Mouse (Mus musculus) stomach, postnatal 0 days (tissue): Measurements from ENCODE around the gene Fcgrt. TPM values are rescaled to one million over a fixed set of nuclear protein-coding genes. Genes with fewer than 3 reads are reported as not detected.
A peak's percentile ranks its signal among the peaks of the same experiment; 100 is the strongest.

Experiments
- ATAC-seq: fragments of 200-750 bp; cut with Nextera tagmentation; 2 replicates; pipeline ENCODE4 v1.8.0; 2017; ENCODE audit not compliant: low FRiP score, low TSS enrichment
- DNase-seq: peaks from one replicate; pipeline ENCODE4 v3.0.0-alpha.2; 2016; ENCODE audit warnings: low spot score
- H3K27ac ChIP-seq: fragments of 300-500 bp; sonication (generic); replicated peaks from 2 replicates; pipeline ENCODE4 v1.5.1; 2014; ENCODE audit warnings: mild to moderate bottlenecking, control low read depth
- H3K27me3 ChIP-seq: fragments of 300-500 bp; sonication (generic); 2 replicates; pipeline ENCODE4 v1.6.1; 2014; ENCODE audit warnings: low read length; ENCODE audit not compliant: control insufficient read depth, insufficient read depth
- H3K36me3 ChIP-seq: fragments of 300-500 bp; sonication (generic); 2 replicates; pipeline ENCODE4 v1.6.1; 2014; ENCODE audit warnings: low read length, mixed read lengths; ENCODE audit not compliant: control insufficient read depth, insufficient read depth
- H3K4me1 ChIP-seq: fragments of 300-500 bp; sonication (generic); replicated peaks from 2 replicates; pipeline ENCODE4 v1.6.1; 2014; ENCODE audit warnings: antibody characterized with exemption; ENCODE audit not compliant: control insufficient read depth, insufficient read depth
- H3K4me2 ChIP-seq: fragments of 300-500 bp; sonication (generic); replicated peaks from 2 replicates; pipeline ENCODE4 v1.6.1; 2014; ENCODE audit warnings: low read depth, mild to moderate bottlenecking, control low read depth, moderate library complexity
- H3K4me3 ChIP-seq: fragments of 300-500 bp; sonication (generic); 2 replicates; pipeline ENCODE4 v1.5.1; 2014; ENCODE audit warnings: low read depth, low read length, control low read depth
- H3K9ac ChIP-seq: fragments of 300-500 bp; sonication (generic); 2 replicates; pipeline ENCODE4 v1.6.1; 2014; ENCODE audit warnings: mild to moderate bottlenecking, low read length, control low read depth, mixed read lengths
- H3K9me3 ChIP-seq: fragments of 300-500 bp; sonication (generic); 2 replicates; pipeline ENCODE4 v1.6.1; 2016; ENCODE audit warnings: low read length; ENCODE audit not compliant: control insufficient read depth
- CTCF ChIP-seq: IDR thresholded peaks from 2 replicates; pipeline ENCODE4 v1.5.1; 2016; ENCODE audit warnings: antibody characterized with exemption, low read depth, mild to moderate bottlenecking, moderate library complexity
- EP300 ChIP-seq: optimal IDR thresholded peaks from 2 replicates; pipeline ENCODE3; 2016; ENCODE audit warnings: antibody characterized with exemption
- WGBS: fragments of 180-500 bp; shearing (Covaris S2); extraction: QIAGEN DNeasy Blood & Tissue Kit; methylation state at CpG from one replicate; pipeline ENCODE4 v1.1.7; 2014; 5-methylcytosine and 5-hydroxymethylcytosine counted together
- polyA plus RNA-seq: library from polyadenylated mRNA; unstranded; fragments of >200 nt; fragmentation: Nextera tagmentation; extraction: Ambion mirVana; gene quantifications from 2 replicates; pipeline ENCODE4 v1.2.1, GENCODE M21; 2015

Fcgrt gene
- polyA plus RNA-seq, 1 experiment from 2014 or later = 76.1 TPM

DNA sequence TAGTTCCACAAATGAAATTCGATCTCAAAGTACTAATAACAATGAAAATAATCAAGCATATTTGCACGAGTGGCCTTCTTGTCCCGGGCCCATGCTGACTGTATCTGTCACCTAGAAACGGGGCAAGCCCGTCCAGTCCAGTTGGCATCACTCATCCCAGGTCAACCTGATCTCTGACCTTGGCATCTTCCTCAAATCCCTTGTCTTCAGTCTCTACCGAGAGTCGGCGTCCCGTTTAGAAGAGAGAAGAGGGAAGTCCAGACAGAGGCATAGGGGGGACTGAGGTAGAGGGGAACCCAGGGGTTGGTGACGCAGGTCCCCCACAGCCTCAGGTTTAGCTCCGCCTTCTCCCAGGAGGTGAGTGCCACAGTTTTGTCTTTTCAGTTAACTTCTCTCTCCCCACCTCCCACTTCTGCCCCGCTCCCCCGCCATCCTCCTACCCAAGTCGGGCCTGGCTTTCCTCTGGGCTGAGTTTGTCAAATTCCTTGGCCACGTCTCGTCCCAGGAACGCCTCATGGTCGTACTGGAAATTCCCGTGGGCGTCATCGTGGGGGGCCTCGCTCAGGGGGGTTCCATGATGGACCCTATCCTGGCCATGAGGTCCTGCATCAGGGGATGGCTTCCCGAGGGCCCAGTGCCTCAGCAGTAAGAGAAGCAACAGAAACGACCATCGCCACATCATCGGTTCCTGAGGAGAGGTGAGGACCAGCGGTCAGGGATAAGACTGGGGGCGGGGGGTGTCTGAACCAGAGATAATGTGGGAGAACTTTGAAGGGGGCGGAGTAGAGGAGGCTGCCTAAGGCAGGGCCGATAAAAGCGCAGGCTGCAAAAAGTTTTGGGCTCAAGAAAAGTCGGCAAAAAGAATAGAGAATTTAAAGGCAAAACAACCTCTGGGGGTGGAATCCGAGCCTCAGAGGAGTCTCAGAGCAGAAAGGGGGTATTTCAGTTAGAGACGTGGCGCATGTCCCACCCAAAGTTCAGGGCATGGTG lies 12.4 kb downstream of the Fcgrt start:
- peak overlapping the region; percentile 66 for H3K9ac ChIP-seq
- ATAC-seq (peak; percentile 57; the same call in 1 of the 2 replicates), DNase-seq (peak; percentile 44)
- peak overlapping the region; percentile 88 for H3K27ac ChIP-seq
- WGBS = 9% methylated on average over 35 of the region's 35 CpGs
- TF ChIP-seq EP300 (no peak), CTCF (no peak)
- H3K9me3 ChIP-seq = no peaks in the 10 kb centered on the region
- peak overlapping the region; percentile 47 for H3K4me3 ChIP-seq
- peaks cover 8% of the 10 kb centered on the region; the same call in 1 of the 2 replicates for H3K36me3 ChIP-seq
- H3K4me2 ChIP-seq = peak overlapping the region; percentile 60
- H3K4me1 ChIP-seq = no peaks in the 10 kb centered on the region
- H3K27me3 ChIP-seq = no peaks in the 10 kb centered on the region

DNA sequence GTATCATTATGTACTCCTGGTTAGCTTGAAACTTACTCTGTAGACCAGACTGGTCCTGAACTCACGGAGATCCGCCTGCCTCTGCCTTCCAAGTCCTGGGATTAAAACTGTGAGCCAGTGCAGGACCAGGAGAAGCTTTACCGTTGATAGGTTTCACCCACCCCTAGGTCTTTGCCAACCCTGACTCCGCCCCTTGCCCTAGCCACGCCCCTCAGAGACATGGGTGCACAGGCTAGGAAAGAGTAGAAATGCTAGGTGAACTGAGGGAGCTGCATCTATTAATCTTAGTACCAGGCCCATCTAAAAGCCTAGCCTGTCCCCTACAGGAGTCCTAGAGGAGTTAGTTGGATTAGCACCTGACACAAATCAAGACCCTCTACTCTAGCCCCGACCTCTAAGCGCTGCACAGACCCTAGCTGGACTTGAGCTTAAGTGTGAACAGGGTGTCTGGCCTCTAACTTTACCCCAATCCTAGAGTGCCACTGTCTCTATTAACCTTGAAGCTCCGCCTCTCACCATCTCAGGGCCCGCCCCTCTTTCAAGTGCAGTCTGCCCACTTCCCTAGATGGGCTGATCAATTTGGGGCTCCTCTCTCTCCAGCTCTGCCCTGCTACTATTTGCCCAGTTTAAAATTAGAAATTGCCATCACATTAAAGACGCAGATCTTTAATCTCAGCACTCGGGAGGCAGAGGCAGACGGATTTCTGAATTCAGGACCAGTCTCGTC lies 13.2 kb downstream of the Fcgrt start:
- ATAC-seq = no peak
- DNase-seq = no peak
- Histone ChIP-seq H3K4me1 (no peaks in the 10 kb centered on the region), H3K4me2 (peak overlapping the region; percentile 60), H3K27me3 (no peaks in the 10 kb centered on the region), H3K4me3 (peak overlapping the region; percentile 47), H3K36me3 (peaks cover 8% of the 10 kb centered on the region; the same call in 1 of the 2 replicates), H3K9me3 (no peaks in the 10 kb centered on the region), H3K9ac (peak overlapping the region; percentile 66), H3K27ac (peak overlapping the region; percentile 88)
- WGBS = 69% methylated on average over 13 of the region's 13 CpGs
- TF ChIP-seq EP300 = no peak
- no peak for TF ChIP-seq CTCF

DNA sequence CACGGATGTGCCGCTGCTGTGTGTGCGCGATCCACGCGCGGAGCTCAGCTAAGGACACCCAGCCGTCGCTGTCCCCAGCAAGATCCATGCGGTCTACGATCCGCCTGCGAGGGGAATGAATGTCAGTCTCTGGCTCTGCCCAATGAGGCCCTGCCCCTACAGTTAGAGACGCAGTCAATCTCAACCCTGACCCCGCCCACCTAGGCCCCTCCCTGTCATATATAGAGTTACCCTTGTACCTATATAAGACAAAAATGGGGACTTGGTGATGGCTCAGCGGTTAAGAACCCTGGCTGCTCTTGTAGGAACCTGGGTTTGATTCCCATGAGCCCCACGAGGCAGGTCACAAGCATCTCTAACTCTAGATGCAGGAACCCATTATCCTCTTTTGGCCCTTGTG lies 15.1 kb downstream of the Fcgrt start:
- DNase-seq (no peak), ATAC-seq (no peak)
- H3K27ac ChIP-seq = no peak overlapping the region
- no peak overlapping the region for H3K4me2 ChIP-seq
- no peak overlapping the region for H3K9ac ChIP-seq
- no peaks in the 10 kb centered on the region for H3K4me1 ChIP-seq
- H3K4me3 ChIP-seq = no peak overlapping the region
- TF ChIP-seq CTCF (no peak), EP300 (no peak)
- H3K27me3 ChIP-seq = no peaks in the 10 kb centered on the region
- H3K36me3 ChIP-seq = peaks cover 8% of the 10 kb centered on the region; the same call in 1 of the 2 replicates
- H3K9me3 ChIP-seq = no peaks in the 10 kb centered on the region
- WGBS = 94% methylated on average over 17 of the region's 17 CpGs

DNA sequence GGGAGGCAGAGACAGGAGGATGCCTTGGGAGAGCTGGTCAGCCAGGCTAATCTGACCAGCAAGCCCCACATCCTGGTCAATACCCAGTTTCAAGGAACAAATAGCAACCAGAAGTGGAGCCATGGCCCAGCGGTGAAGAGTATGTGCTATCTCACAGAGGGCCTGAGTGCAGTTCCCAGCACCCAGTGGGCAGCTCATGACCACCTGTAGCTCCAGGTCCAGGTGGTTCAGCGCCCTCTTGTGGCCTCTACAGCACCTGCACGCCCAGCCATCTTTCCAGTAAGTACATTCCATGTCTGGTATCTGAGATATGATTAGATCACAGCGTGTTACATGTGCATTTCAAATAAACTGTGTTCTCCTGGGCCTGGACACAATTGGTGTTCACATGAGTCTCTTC lies 17.6 kb downstream of the Fcgrt start:
- DNase-seq (no peak), ATAC-seq (no peak)
- Histone ChIP-seq H3K4me2 (no peak overlapping the region), H3K9ac (no peak overlapping the region), H3K4me3 (no peak overlapping the region), H3K27ac (no peak overlapping the region), H3K4me1 (no peaks in the 10 kb centered on the region), H3K9me3 (no peaks in the 10 kb centered on the region), H3K27me3 (no peaks in the 10 kb centered on the region), H3K36me3 (peaks cover 8% of the 10 kb centered on the region; the same call in 1 of the 2 replicates)
- 80% methylated on average over 4 of the region's 4 CpGs for WGBS
- TF ChIP-seq CTCF (peak; percentile 48), EP300 (no peak)

DNA sequence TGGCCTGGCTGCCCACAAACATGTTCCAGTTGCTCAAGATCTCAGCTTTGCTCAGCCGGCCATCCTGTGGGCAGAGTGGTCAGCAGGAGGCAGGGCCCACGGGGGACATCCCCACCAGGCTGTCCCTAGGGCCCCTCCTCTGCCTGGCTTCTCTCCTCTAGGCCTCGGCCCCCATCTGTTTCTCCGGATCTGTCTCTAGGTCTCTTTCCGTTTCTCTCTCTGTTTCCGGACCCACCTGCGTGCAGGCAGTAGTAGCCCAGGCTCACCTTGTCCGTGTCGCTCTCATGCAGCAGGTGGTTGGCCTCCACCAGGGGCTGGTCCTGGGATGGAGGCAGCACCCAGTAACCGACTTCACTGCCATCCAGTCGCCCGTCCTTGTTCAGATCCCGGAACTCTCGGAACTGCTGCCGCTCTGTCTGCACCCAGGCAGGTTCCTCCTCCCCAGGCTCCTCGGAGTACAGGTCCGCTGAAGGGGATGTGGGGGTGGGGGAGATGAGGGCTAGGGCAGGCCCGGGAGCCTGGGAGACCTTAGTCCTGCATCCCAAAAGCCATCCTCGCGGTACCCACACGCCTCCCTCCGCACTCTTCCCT lies 20.3 kb downstream of the Fcgrt start:
- WGBS = 80% methylated on average over 21 of the region's 22 CpGs
- Histone ChIP-seq H3K27me3 (no peaks in the 10 kb centered on the region), H3K9ac (no peak overlapping the region), H3K9me3 (no peaks in the 10 kb centered on the region), H3K36me3 (peaks cover 5% of the 10 kb centered on the region; the same call in 1 of the 2 replicates), H3K27ac (no peak overlapping the region), H3K4me2 (no peak overlapping the region), H3K4me1 (no peaks in the 10 kb centered on the region), H3K4me3 (no peak overlapping the region)
- DNase-seq (no peak), ATAC-seq (0 out of 2 replicates have a peak, but pooled peaks have one; percentile 14)
- no peak for TF ChIP-seq EP300
- TF ChIP-seq CTCF = no peak
